Mouse (Mus musculus) embryonic fibroblast, embryonic 13.5 days (primary cell): ENCODE data around the gene Grcc10. TPM values are rescaled to one million over a fixed set of nuclear protein-coding genes. Genes with fewer than 3 reads are reported as not detected.
A peak's percentile ranks its signal among the peaks of the same experiment; 100 is the strongest.

ENCODE experiments used
- H3K27ac ChIP-seq: 2 replicates; pipeline ENCODE4 v1.5.1; 2012; ENCODE audit warnings: low read length, control low read depth, inconsistent platforms; ENCODE audit not compliant: insufficient read depth
- H3K4me1 ChIP-seq: 2 replicates; pipeline ENCODE4 v1.6.1; 2011; ENCODE audit warnings: low read length; ENCODE audit not compliant: control insufficient read depth, insufficient read depth
- H3K4me3 ChIP-seq: 2 replicates; pipeline ENCODE4 v1.5.1; 2011; ENCODE audit warnings: mild to moderate bottlenecking, control low read depth, low read length; ENCODE audit not compliant: insufficient read depth
- CTCF ChIP-seq: IDR thresholded peaks from 2 replicates; pipeline ENCODE4 v1.5.1; 2011; ENCODE audit warnings: mild to moderate bottlenecking, control low read depth, low read length, moderate library complexity, borderline replicate concordance; ENCODE audit not compliant: insufficient read depth
- POLR2A ChIP-seq: IDR thresholded peaks from 2 replicates; pipeline ENCODE4 v1.6.1; 2011; ENCODE audit warnings: low read depth, mild to moderate bottlenecking, control low read depth, low read length, moderate library complexity
- polyA plus RNA-seq: library from polyadenylated mRNA; stranded (reverse); fragments of >200 nt; gene quantifications from 2 replicates; pipeline ENCODE4 v1.2.4, GENCODE M21; 2011; ENCODE audit warnings: low read depth; ENCODE audit not compliant: missing spikeins, insufficient read length

The Grcc10 gene
- polyA plus RNA-seq, 1 experiment: 149 TPM

DNA sequence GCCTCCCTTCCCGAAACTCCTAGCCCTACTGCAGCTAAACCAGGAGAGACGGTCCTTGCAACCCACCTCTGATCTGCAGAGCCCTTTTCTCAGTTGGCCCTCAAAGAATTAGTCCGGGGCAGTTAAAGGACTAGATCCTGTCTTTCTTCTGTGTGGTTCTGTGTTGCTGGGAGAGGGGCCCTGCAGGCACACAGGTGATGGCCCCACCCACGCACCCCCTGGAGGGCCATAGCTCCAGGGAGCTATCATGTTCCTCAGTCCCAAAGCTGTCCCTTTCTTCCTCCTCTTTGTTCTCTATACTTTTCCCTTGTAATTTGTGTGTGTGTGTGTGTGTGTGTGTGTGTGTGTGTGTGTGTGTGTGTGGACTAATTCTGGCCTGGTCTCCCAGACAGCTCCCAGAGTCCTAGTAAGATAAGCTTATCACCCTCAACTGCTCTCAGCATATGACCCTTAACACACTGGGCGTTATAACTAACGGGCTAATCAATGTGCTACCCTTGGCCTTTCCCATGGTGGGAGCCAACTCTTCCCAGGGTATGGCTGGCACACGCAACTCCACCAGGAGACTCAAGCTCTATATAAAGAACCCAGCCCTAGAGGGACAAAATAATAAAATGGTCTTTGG, 21.7 kb downstream of the Grcc10 start:
- H3K27ac ChIP-seq: no peak overlapping the region
- no peaks in the 10 kb centered on the region for H3K4me1 ChIP-seq
- TF ChIP-seq POLR2A (no peak), CTCF (no peak)
- no peak overlapping the region for H3K4me3 ChIP-seq

DNA sequence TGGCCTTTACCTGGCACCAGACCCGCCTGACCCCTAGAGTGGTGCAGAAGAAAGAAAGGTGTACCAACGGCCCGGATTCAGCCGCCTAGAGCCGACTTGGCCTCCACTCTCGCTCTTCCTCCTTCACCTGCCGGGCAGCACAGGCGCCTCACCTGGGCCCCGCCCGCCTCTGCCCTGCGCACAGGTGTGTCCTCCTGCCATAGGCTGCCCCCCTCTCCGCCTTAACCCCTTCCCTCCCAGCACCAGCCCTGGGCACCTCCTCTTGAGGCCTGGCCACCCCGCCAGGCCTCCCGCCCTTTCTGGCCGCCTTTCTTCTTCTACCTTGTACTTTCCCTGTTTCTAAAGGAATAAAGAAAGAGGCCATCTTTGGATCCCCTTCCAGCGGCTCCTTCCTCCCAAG, 22.5 kb downstream of the Grcc10 start:
- H3K4me1 ChIP-seq: no peaks in the 10 kb centered on the region
- TF ChIP-seq POLR2A (no peak), CTCF (no peak)
- no peak overlapping the region for H3K27ac ChIP-seq
- no peak overlapping the region for H3K4me3 ChIP-seq

DNA sequence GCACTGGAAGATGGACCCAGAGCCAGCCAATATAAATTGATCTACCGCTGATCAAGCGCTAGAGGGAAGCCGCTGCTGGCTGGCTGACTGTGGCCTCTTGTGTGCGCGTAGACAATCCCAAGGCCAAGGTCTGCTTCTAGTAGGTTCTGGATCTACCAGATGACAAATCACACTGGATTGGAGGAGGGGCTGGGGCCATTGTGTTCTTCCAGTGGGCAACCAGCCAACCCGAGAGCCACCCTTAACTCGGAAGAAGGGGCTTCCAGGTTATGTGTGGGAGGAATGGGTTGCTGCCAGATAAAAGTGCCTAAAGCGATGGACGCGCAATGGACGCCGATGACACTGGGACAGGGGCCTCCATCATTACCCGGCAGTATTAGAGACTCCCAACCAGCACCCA, 23.2 kb downstream of the Grcc10 start:
- Histone ChIP-seq H3K4me3 (no peak overlapping the region), H3K27ac (no peak overlapping the region), H3K4me1 (no peaks in the 10 kb centered on the region; the same call in 1 of the 2 replicates)
- no peak for TF ChIP-seq POLR2A
- TF ChIP-seq CTCF: no peak

DNA sequence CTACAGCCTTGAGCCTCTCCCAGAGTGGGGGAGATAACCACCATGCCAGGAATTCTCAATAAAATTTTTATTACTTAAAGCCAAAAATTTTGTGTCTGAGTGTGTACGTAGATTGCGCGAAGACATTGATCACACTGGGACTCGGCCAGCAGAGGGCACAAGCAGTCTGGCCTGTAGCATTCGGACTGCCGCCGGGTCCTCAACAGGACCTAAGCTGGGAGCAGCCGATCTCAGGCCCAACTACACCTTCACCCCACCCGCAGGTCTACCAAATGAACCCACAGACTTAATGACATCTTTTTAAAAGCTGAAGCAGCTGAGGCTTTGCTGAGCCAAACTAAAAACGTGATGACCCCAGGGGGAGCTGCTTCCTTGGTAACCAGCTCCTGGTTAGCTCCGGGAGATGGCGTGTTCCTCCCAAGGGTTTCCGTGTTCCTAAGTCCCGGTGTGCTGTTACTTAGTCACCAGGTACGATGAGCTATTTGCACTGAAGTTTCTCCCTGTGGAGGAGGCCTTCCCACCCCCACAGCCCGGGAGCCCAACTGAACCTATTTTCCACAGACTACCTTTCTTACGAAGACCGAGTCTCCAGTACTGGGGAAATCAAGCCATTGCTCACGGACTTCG, 24.2 kb downstream of the Grcc10 start:
- H3K27ac ChIP-seq: no peak overlapping the region
- TF ChIP-seq CTCF (peak; percentile 87), POLR2A (no peak)
- H3K4me1 ChIP-seq: no peaks in the 10 kb centered on the region; the same call in 1 of the 2 replicates
- no peak overlapping the region for H3K4me3 ChIP-seq

DNA sequence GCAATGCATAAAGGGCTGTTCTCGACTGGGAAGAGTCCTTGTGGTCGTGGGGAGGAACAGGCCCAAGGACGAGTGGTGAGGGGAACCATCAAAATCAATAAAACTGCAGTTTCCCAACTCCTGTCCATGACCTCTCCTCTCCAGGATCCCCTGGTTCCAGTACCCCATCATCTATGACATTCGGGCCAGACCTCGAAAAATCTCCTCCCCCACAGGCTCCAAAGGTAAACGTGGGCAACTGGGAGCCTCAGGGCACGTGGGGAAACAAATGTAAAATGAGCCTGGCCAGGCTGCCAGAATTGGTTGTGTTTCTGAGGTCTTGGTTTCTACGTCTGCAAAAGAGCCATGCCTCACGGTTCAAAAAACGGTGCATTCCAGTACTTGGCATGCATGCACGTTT, 28.3 kb downstream of the Grcc10 start:
- TF ChIP-seq POLR2A (no peak), CTCF (no peak)
- no peaks in the 10 kb centered on the region; the same call in 1 of the 2 replicates for H3K4me1 ChIP-seq
- peak overlapping the region; percentile 98 for H3K4me3 ChIP-seq
- no peak overlapping the region for H3K27ac ChIP-seq

DNA sequence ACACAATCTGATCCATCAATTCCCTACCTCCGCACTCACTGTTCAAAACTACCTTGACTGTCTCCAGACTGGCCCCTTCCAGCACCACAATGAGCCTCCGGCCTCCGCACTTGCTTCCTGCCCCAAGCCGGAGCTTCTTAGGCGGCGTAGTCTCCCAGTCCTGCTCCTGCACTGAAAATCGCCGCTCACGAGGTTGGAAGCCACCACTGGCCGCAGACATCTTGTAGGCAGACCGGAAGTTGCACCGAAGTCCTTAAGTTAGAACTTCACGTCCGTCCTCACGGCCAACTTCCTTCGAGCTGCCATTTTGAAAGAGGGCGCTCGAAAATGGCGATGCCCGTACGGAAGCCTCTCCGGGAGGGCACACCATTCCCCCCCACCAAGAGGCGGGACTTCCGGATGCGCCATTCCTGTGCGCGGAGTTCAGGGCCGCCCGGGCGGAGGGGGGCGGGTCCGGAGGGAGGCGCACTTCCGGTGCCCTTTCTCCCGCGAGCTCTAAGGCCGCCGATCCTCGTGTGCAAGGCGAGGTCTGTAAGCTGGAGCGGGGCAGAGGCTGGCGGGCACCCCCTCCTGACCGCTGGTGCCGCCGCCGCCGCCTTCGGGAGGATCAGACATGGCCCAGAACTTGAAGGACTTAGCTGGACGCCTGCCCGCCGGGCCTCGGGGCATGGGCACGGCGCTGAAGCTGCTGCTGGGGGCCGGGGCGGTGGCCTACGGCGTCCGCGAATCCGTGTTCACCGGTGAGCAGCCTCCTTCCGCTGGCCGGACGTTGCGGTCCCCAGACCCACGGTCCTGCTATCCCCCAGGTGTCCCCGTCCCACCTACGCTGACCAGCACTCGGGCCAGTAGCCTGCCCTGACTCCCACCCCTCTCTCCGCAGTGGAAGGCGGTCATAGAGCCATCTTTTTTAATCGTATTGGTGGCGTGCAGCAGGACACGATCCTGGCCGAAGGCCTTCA, 29.1 kb downstream of the Grcc10 start, which contains the start of the genes Emg1 and Phb2:
Emg1 (minus strand) TSS at position 355 of the 959 bp plus-strand sequence.
Phb2 (plus strand) TSS at position 513 of the 959 bp plus-strand sequence.
- no peaks in the 10 kb centered on the region; the same call in 1 of the 2 replicates for H3K4me1 ChIP-seq
- peak within 1 kb of the TSS; percentile 98 for H3K4me3 ChIP-seq
- peak within 1 kb of the TSS; percentile 60 for H3K27ac ChIP-seq
- TF ChIP-seq CTCF (no peak), POLR2A (peak; percentile 65)

DNA sequence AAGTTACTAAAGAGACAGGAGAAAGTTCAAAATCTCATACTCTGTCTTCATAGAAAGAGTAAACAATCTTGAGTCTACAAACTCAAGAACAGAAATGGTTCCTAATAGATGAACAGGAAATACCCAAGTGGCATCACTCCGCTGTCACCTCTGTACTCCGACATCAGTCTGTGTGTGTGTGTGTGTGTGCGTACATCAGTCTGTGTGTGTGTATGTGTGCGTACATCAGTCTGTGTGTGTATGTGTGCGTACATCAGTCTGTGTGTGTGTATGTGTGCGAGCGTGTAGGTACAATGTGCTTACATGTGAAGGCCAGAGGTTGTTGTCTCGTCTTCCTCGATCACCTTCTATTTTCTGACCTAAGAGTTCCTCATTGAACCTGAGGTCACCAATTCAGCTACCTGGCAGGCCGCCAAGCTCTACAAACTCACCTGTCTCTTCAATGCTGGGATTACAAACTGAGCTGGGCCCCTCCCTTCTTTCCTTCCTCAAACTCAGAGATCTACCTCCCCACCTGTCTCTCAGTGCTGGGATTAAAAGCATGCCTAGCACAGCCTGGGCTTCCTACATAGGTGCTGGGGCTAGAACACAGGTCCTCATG, 32.8 kb downstream of the Grcc10 start:
- TF ChIP-seq POLR2A (no peak), CTCF (no peak)
- Histone ChIP-seq H3K27ac (no peak overlapping the region), H3K4me1 (peaks cover 7% of the 10 kb centered on the region), H3K4me3 (no peak overlapping the region)

DNA sequence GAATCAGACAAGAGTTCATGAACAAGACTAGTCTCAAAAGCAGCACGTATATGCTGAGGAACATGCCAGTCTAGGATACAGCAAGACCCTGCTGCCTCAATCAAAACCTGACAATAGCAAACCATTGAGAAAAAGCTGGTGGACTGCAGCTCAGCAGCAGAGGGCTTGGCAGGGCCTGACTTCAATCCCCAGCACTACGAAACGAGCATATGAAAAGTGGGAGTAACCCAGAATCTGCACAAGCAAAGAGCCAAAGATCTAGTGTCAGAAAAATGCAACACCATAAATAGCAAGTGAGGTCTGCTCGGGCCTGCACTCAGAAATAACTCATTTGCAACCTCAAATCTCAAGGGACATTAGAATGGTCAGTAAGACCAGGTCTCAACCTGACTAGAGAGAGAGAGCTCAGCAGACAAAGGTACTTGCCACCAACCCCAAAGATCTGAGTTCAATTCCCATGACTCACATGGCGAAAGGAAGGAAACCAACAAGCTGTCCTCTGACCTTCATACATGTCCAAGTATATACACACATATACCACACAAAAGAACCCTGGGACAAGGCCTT, 35.0 kb downstream of the Grcc10 start:
- peaks cover 7% of the 10 kb centered on the region; the same call in 1 of the 2 replicates for H3K4me1 ChIP-seq
- no peak for TF ChIP-seq CTCF
- TF ChIP-seq POLR2A: no peak
- H3K4me3 ChIP-seq: no peak overlapping the region
- 0 out of 2 replicates have a peak overlapping the region, but pooled peaks have one; percentile 8 for H3K27ac ChIP-seq

DNA sequence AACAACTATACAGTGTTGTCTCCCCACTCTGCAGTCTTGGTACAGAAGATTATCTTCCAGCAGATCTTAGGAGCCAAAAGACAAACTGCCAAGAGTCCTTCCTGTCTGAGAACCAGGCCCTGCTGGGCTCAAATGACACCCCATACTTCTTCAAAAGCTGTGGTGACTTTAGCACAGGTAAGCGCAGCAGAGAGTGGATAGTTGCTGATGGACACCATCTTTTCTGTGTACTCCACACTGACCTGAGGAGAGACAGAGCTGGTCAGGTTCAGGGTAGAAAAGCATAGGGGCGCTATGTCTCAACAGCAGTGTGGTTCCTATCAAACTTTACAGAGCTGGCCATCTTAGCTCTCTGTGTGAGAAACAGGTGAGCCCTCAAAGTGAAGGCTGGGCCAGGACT, 36.8 kb downstream of the Grcc10 start:
- H3K4me1 ChIP-seq: peaks cover 7% of the 10 kb centered on the region; the same call in 1 of the 2 replicates
- no peak overlapping the region for H3K4me3 ChIP-seq
- no peak overlapping the region for H3K27ac ChIP-seq
- TF ChIP-seq POLR2A: no peak
- no peak for TF ChIP-seq CTCF
